Mouse (Mus musculus): Measurements from ENCODE around the gene Sgms2. TPM values are rescaled to one million over a fixed set of nuclear protein-coding genes. Genes with fewer than 3 reads are reported as not detected.
A peak's percentile ranks its signal among the peaks of the same experiment; 100 is the strongest.

The Sgms2 gene
- 8.8 and 10.6 TPM in 2 replicates for polyA plus RNA-seq (2014; fragmentation: Nextera tagmentation; extraction: Ambion mirVana)

GRCm38 (mm10) chr3:131491361-131491925, at the start of gene Sgms2:
Gene Sgms2 (minus strand): TSS chr3:131491411.
- Histone ChIP-seq H3K36me3 (ENCODE audit: control insufficient read depth, insufficient read depth, low read length) (no peaks in the 10 kb centered on the region), H3K27me3 (ENCODE audit: control insufficient read depth, insufficient read depth, low read length) (no peaks in the 10 kb centered on the region), H3K4me1 (ENCODE audit: control insufficient read depth, insufficient read depth, low read length) (0 out of 2 replicates have a peak, but pooled peaks cover 3% of the 10 kb centered on the region), H3K4me3 (ENCODE audit: low read depth, low read length) (peak within 1 kb of the TSS; percentile 63), H3K9ac (replicated peaks; ENCODE audit: low read depth, low read length) (peak within 1 kb of the TSS; percentile 63; the same call in 1 of the 2 replicates), H3K27ac (ENCODE audit: low read length) (peak within 1 kb of the TSS; percentile 89), H3K9me3 (ENCODE audit: control insufficient read depth, low read depth, low read length) (no peaks in the 10 kb centered on the region), H3K4me2 (replicated peaks; ENCODE audit: low read depth, low read length) (peak within 1 kb of the TSS; percentile 92)
- no peak for ATAC-seq (ENCODE audit: insufficient number of reproducible peaks, insufficient read depth, low FRiP score, low read depth)
- 88% methylated on average over 2 of the region's 2 CpGs for WGBS

- Histone ChIP-seq H3K4me1 (ENCODE audit: control insufficient read depth, insufficient read depth, low read length) (no peaks in the 10 kb centered on the region), H3K27me3 (ENCODE audit: control insufficient read depth, insufficient read depth, low read length) (no peaks in the 10 kb centered on the region), H3K9ac (replicated peaks; ENCODE audit: low read depth, low read length) (no peak overlapping the region), H3K4me3 (ENCODE audit: low read depth, low read length) (no peak overlapping the region), H3K4me2 (replicated peaks; ENCODE audit: low read depth, low read length) (no peak overlapping the region), H3K36me3 (ENCODE audit: control insufficient read depth, insufficient read depth, low read length) (no peaks in the 10 kb centered on the region), H3K27ac (ENCODE audit: low read length) (no peak overlapping the region), H3K9me3 (ENCODE audit: control insufficient read depth, low read depth, low read length) (no peaks in the 10 kb centered on the region)
- no peak for ATAC-seq (ENCODE audit: insufficient number of reproducible peaks, insufficient read depth, low FRiP score, low read depth)
- WGBS: 56% methylated on average over 3 of the region's 3 CpGs
These were observed 34.0 kb upstream of the Sgms2 start for GRCm38 (mm10) chr3:131525229-131525628.

- no peak for ATAC-seq (ENCODE audit: insufficient number of reproducible peaks, insufficient read depth, low FRiP score, low read depth)
- no peak overlapping the region for H3K4me2 ChIP-seq (replicated peaks; ENCODE audit: low read depth, low read length)
- no peak overlapping the region for H3K4me3 ChIP-seq (ENCODE audit: low read depth, low read length)
- 18% methylated on average over 11 of the region's 11 CpGs for WGBS
- H3K9ac ChIP-seq (replicated peaks; ENCODE audit: low read depth, low read length): no peak overlapping the region
- H3K9me3 ChIP-seq (ENCODE audit: control insufficient read depth, low read depth, low read length): no peaks in the 10 kb centered on the region
- no peaks in the 10 kb centered on the region for H3K4me1 ChIP-seq (ENCODE audit: control insufficient read depth, insufficient read depth, low read length)
- no peaks in the 10 kb centered on the region for H3K27me3 ChIP-seq (ENCODE audit: control insufficient read depth, insufficient read depth, low read length)
- H3K27ac ChIP-seq (ENCODE audit: low read length): no peak overlapping the region
- no peaks in the 10 kb centered on the region for H3K36me3 ChIP-seq (ENCODE audit: control insufficient read depth, insufficient read depth, low read length)
These were observed 33.6 kb upstream of the Sgms2 start for GRCm38 (mm10) chr3:131524779-131525178.

GRCm38 (mm10) chr3:131524210-131524609, 33.0 kb upstream of the Sgms2 start:
- H3K27me3 ChIP-seq (ENCODE audit: control insufficient read depth, insufficient read depth, low read length): no peaks in the 10 kb centered on the region
- no peaks in the 10 kb centered on the region for H3K9me3 ChIP-seq (ENCODE audit: control insufficient read depth, low read depth, low read length)
- H3K4me2 ChIP-seq (replicated peaks; ENCODE audit: low read depth, low read length): no peak overlapping the region
- no peak overlapping the region for H3K9ac ChIP-seq (replicated peaks; ENCODE audit: low read depth, low read length)
- no peaks in the 10 kb centered on the region for H3K36me3 ChIP-seq (ENCODE audit: control insufficient read depth, insufficient read depth, low read length)
- no peak for ATAC-seq (ENCODE audit: insufficient number of reproducible peaks, insufficient read depth, low FRiP score, low read depth)
- no peaks in the 10 kb centered on the region for H3K4me1 ChIP-seq (ENCODE audit: control insufficient read depth, insufficient read depth, low read length)
- no peak overlapping the region for H3K4me3 ChIP-seq (ENCODE audit: low read depth, low read length)
- no peak overlapping the region; the same call in 1 of the 2 replicates for H3K27ac ChIP-seq (ENCODE audit: low read length)
- 71% methylated on average over 5 of the region's 5 CpGs for WGBS

GRCm38 (mm10) chr3:131523749-131524148, 32.5 kb upstream of the Sgms2 start:
- no peaks in the 10 kb centered on the region for H3K9me3 ChIP-seq (ENCODE audit: control insufficient read depth, low read depth, low read length)
- WGBS: 55% methylated on average over 9 of the region's 9 CpGs
- H3K4me2 ChIP-seq (replicated peaks; ENCODE audit: low read depth, low read length): no peak overlapping the region
- H3K9ac ChIP-seq (replicated peaks; ENCODE audit: low read depth, low read length): no peak overlapping the region
- no peak for ATAC-seq (ENCODE audit: insufficient number of reproducible peaks, insufficient read depth, low FRiP score, low read depth)
- no peaks in the 10 kb centered on the region for H3K4me1 ChIP-seq (ENCODE audit: control insufficient read depth, insufficient read depth, low read length)
- no peak overlapping the region for H3K27ac ChIP-seq (ENCODE audit: low read length)
- H3K27me3 ChIP-seq (ENCODE audit: control insufficient read depth, insufficient read depth, low read length): no peaks in the 10 kb centered on the region
- no peaks in the 10 kb centered on the region for H3K36me3 ChIP-seq (ENCODE audit: control insufficient read depth, insufficient read depth, low read length)
- no peak overlapping the region for H3K4me3 ChIP-seq (ENCODE audit: low read depth, low read length)

GRCm38 (mm10) chr3:131522243-131522642, 31.0 kb upstream of the Sgms2 start:
- no peaks in the 10 kb centered on the region for H3K36me3 ChIP-seq (ENCODE audit: control insufficient read depth, insufficient read depth, low read length)
- no peak for ATAC-seq (ENCODE audit: insufficient number of reproducible peaks, insufficient read depth, low FRiP score, low read depth)
- no peak overlapping the region for H3K9ac ChIP-seq (replicated peaks; ENCODE audit: low read depth, low read length)
- no peak overlapping the region for H3K4me2 ChIP-seq (replicated peaks; ENCODE audit: low read depth, low read length)
- no peaks in the 10 kb centered on the region for H3K9me3 ChIP-seq (ENCODE audit: control insufficient read depth, low read depth, low read length)
- H3K4me1 ChIP-seq (ENCODE audit: control insufficient read depth, insufficient read depth, low read length): no peaks in the 10 kb centered on the region
- H3K27me3 ChIP-seq (ENCODE audit: control insufficient read depth, insufficient read depth, low read length): no peaks in the 10 kb centered on the region
- WGBS: 54% methylated on average over 7 of the region's 7 CpGs
- no peak overlapping the region for H3K27ac ChIP-seq (ENCODE audit: low read length)
- H3K4me3 ChIP-seq (ENCODE audit: low read depth, low read length): no peak overlapping the region

GRCm38 (mm10) chr3:131521206-131521605, 30.0 kb upstream of the Sgms2 start:
- H3K27ac ChIP-seq (ENCODE audit: low read length): no peak overlapping the region
- WGBS: 75% methylated on average over 4 of the region's 4 CpGs
- H3K4me1 ChIP-seq (ENCODE audit: control insufficient read depth, insufficient read depth, low read length): no peaks in the 10 kb centered on the region
- no peak overlapping the region for H3K9ac ChIP-seq (replicated peaks; ENCODE audit: low read depth, low read length)
- H3K27me3 ChIP-seq (ENCODE audit: control insufficient read depth, insufficient read depth, low read length): no peaks in the 10 kb centered on the region
- H3K36me3 ChIP-seq (ENCODE audit: control insufficient read depth, insufficient read depth, low read length): no peaks in the 10 kb centered on the region
- no peaks in the 10 kb centered on the region for H3K9me3 ChIP-seq (ENCODE audit: control insufficient read depth, low read depth, low read length)
- no peak overlapping the region for H3K4me3 ChIP-seq (ENCODE audit: low read depth, low read length)
- no peak for ATAC-seq (ENCODE audit: insufficient number of reproducible peaks, insufficient read depth, low FRiP score, low read depth)
- H3K4me2 ChIP-seq (replicated peaks; ENCODE audit: low read depth, low read length): no peak overlapping the region

- Histone ChIP-seq H3K4me1 (ENCODE audit: control insufficient read depth, insufficient read depth, low read length) (no peaks in the 10 kb centered on the region), H3K9me3 (ENCODE audit: control insufficient read depth, low read depth, low read length) (no peaks in the 10 kb centered on the region), H3K9ac (replicated peaks; ENCODE audit: low read depth, low read length) (no peak overlapping the region), H3K4me3 (ENCODE audit: low read depth, low read length) (no peak overlapping the region), H3K4me2 (replicated peaks; ENCODE audit: low read depth, low read length) (no peak overlapping the region), H3K27ac (ENCODE audit: low read length) (no peak overlapping the region), H3K27me3 (ENCODE audit: control insufficient read depth, insufficient read depth, low read length) (no peaks in the 10 kb centered on the region), H3K36me3 (ENCODE audit: control insufficient read depth, insufficient read depth, low read length) (no peaks in the 10 kb centered on the region)
- ATAC-seq (ENCODE audit: insufficient number of reproducible peaks, insufficient read depth, low FRiP score, low read depth): no peak
- whole genome bisulfite sequencing: 76% methylated on average over 6 of the region's 6 CpGs
These were observed 26.5 kb upstream of the Sgms2 start for GRCm38 (mm10) chr3:131517756-131518155.

Data from stomach, embryonic 14.5 days (tissue).